ENCODE assay signal across 24 mouse cellular contexts in genomic region chr13:20503371-20503770, GRCm38 (mm10).
A peak's percentile ranks its signal among the peaks of the same experiment; 100 is the strongest.
DNase-seq lines count a peak whose midpoint lies in the region; ATAC-seq lines count a peak whose summit lies in the region.
"Had no signal": no experiment of that assay in that cellular context is flagged by ENCODE, and none has a peak within 500 bp of the region (broad histone marks: within the 10 kb centered on the region; RNA-seq: fewer than 3 reads in every experiment).

No protein-coding gene starts in this region.

- no peak overlapping the region for H3K4me3 ChIP-seq in midbrain, embryonic 10.5 days
- no peak overlapping the region for H3K4me3 ChIP-seq in hindbrain, embryonic 16.5 days (ENCODE audit: low read length)
- H3K4me3 ChIP-seq: embryonic facial prominence, embryonic 13.5 days; erythroblast, embryonic 14.5 days; forebrain, embryonic 12.5 days; gastrocnemius, adult 2 months; heart, embryonic 13.5 days had no signal

- ATAC-seq in cerebellum, adult (ENCODE audit: insufficient number of reproducible peaks, low FRiP score, low TSS enrichment), result peak; percentile 64
- no peak for ATAC-seq in hindbrain, embryonic 16.5 days
- ATAC-seq: activated CD4-positive, CD25-positive, alpha-beta regulatory T cell, adult 4 months; forebrain, postnatal 0 days; intestine, postnatal 0 days had no signal

- intact Hi-C loops in left cerebral cortex, postnatal 4 days (cut with DNase I), result no loop called here

- H3K9me3 ChIP-seq in midbrain, embryonic 10.5 days (replicated peaks), result no peaks in the 10 kb centered on the region
- no peaks in the 10 kb centered on the region for H3K9me3 ChIP-seq in hindbrain, embryonic 16.5 days (ENCODE audit: control insufficient read depth, low read length)
- H3K9me3 ChIP-seq: embryonic facial prominence, embryonic 13.5 days; forebrain, embryonic 12.5 days; heart, embryonic 13.5 days had no signal

- H3K9ac ChIP-seq in hindbrain, embryonic 16.5 days (ENCODE audit: low read depth, low read length), result no peak overlapping the region
- H3K9ac ChIP-seq: embryonic facial prominence, embryonic 13.5 days; forebrain, embryonic 12.5 days; forebrain, postnatal 0 days; heart, embryonic 13.5 days; hindbrain, embryonic 14.5 days had no signal

- no peaks in the 10 kb centered on the region for H3K27me3 ChIP-seq in midbrain, embryonic 10.5 days (ENCODE audit: low read depth, poor library complexity, severe bottlenecking)
- H3K27me3 ChIP-seq in hindbrain, embryonic 16.5 days (replicated peaks; ENCODE audit: control insufficient read depth, insufficient read depth, low read length), result no peaks in the 10 kb centered on the region
- H3K27me3 ChIP-seq: embryonic facial prominence, embryonic 13.5 days; forebrain, embryonic 12.5 days; heart, embryonic 13.5 days had no signal

- H3K4me2 ChIP-seq in hindbrain, embryonic 16.5 days (ENCODE audit: low read length), result no peak overlapping the region
- H3K4me2 ChIP-seq: embryonic facial prominence, embryonic 13.5 days; forebrain, embryonic 12.5 days; heart, embryonic 13.5 days; hindbrain, embryonic 14.5 days had no signal

- no peaks in the 10 kb centered on the region for H3K36me3 ChIP-seq in midbrain, embryonic 10.5 days
- no peaks in the 10 kb centered on the region for H3K36me3 ChIP-seq in hindbrain, embryonic 16.5 days (ENCODE audit: control insufficient read depth, insufficient read depth, low read length)
- H3K36me3 ChIP-seq: embryonic facial prominence, embryonic 13.5 days; forebrain, embryonic 12.5 days; heart, embryonic 13.5 days had no signal

- no peak for DNase-seq in cerebellum, adult 11 months
- DNase-seq in left cerebral cortex, postnatal 4 days, result peak; percentile 40
- no peak for DNase-seq in left cerebral cortex, adult 8-10 months (ENCODE audit: low spot score in 2 of 2)
- peak; percentile 67 to 82 for DNase-seq in cerebellum, postnatal 10 days
- peak; percentile 34 to 43 for DNase-seq in cerebellum, postnatal 36 days
- DNase-seq in midbrain, embryonic 10.5 days (ENCODE audit: low spot score), result no peak
- DNase-seq: adrenal gland, adult 8-10 months; adrenal gland, postnatal 25 days; forebrain, postnatal 0 days; gastrocnemius, adult 2 months; gastrocnemius, postnatal 14 days; heart, adult 11 months; heart, postnatal 14 days; heart, postnatal 4 days; kidney, adult 2 months had no signal

- 80% methylated on average over 3 of the region's 3 CpGs for WGBS in midbrain, embryonic 10.5 days
- WGBS in hindbrain, embryonic 16.5 days, result 69% methylated on average over 3 of the region's 3 CpGs

- H3K4me1 ChIP-seq in midbrain, embryonic 10.5 days, result peaks cover 2% of the 10 kb centered on the region
- H3K4me1 ChIP-seq in hindbrain, embryonic 16.5 days (ENCODE audit: control insufficient read depth, insufficient read depth, low read depth, low read length), result peaks cover 5% of the 10 kb centered on the region; the same call in 1 of the 2 replicates
- H3K4me1 ChIP-seq: embryonic facial prominence, embryonic 13.5 days; heart, embryonic 13.5 days had no signal

- H3K27ac ChIP-seq in midbrain, embryonic 10.5 days (replicated peaks), result no peak overlapping the region
- no peak overlapping the region for H3K27ac ChIP-seq in hindbrain, embryonic 16.5 days (ENCODE audit: low read depth, low read length)
- H3K27ac ChIP-seq: embryonic facial prominence, embryonic 13.5 days; forebrain, embryonic 12.5 days; gastrocnemius, adult 2 months; heart, embryonic 13.5 days; hindbrain, embryonic 14.5 days had no signal

Comparison
In these comparisons a context has a peak if more than half of its experiments do, and no peak if none do; other contexts are left out.
1. DNase-seq: peak in left cerebral cortex, postnatal 4 days (single experiment), cerebellum, postnatal 10 days (2 of 2) and cerebellum, postnatal 36 days (2 of 2); none in cerebellum, adult 11 months (single experiment), left cerebral cortex, adult 8-10 months (0 of 2) and midbrain, embryonic 10.5 days (single experiment).